8 mouse cellular contexts compared by ENCODE assay signal in genomic region chr13:83524902-83525715, GRCm38 (mm10). TPM values are rescaled to one million over a fixed set of nuclear protein-coding genes. Genes with fewer than 3 reads are reported as not detected.
DNase-seq lines count a peak whose midpoint lies in the region; ATAC-seq and TF ChIP-seq lines count a peak whose summit lies in the region.

No protein-coding gene starts in this region.

- TF ChIP-seq CTCF in E14TG2a.4 (conservative IDR thresholded peaks at IDR 0.05; ENCODE audit: low read length) = no peak
- TF ChIP-seq CTCF in small intestine, adult 2 months (IDR thresholded peaks at IDR 0.05; ENCODE audit: extremely low read depth, insufficient read length, insufficient replicate concordance, low read depth, low read length) = no peak

- H3K4me1 ChIP-seq in E14TG2a.4 (replicated peaks; ENCODE audit: low read depth, low read length) = peaks cover 7% of the 10 kb centered on the region
- peaks cover 4% of the 10 kb centered on the region for H3K4me1 ChIP-seq in forebrain, embryonic 16.5 days (replicated peaks; ENCODE audit: control insufficient read depth, insufficient read depth, low read length)
- H3K4me1 ChIP-seq in limb, embryonic 13.5 days = no peaks in the 10 kb centered on the region
- H3K4me1 ChIP-seq in small intestine, adult 2 months (ENCODE audit: control insufficient read depth, insufficient read depth, insufficient read length, low read length) = no peaks in the 10 kb centered on the region

- intact Hi-C loops in left cerebral cortex, postnatal 4 days (cut with DNase I) = loop anchor here (5.0 to 10.0 kb wide), 4 partner anchors 197 to 1740 kb away; partner anchors contain the start of gene Cetn3

- H3K27me3 ChIP-seq in E14TG2a.4 (ENCODE audit: insufficient read depth, low read length) = peaks cover 40% of the 10 kb centered on the region
- no peaks in the 10 kb centered on the region for H3K27me3 ChIP-seq in forebrain, embryonic 16.5 days (replicated peaks; ENCODE audit: control insufficient read depth, insufficient read depth, low read length)
- no peaks in the 10 kb centered on the region for H3K27me3 ChIP-seq in limb, embryonic 13.5 days
- H3K27me3 ChIP-seq in small intestine, adult 2 months (ENCODE audit: control insufficient read depth, insufficient read depth, low read length) = no peaks in the 10 kb centered on the region

- peak; percentile 24 for DNase-seq in embryo, embryonic 10.5 days (ENCODE audit: low spot score)
- DNase-seq in embryo, embryonic 11 days = no peak
- DNase-seq in left cerebral cortex, postnatal 4 days = no peak
- no peak for DNase-seq in urinary bladder, postnatal 14 days (ENCODE audit: low spot score)

- no peaks in the 10 kb centered on the region for H3K36me3 ChIP-seq in E14TG2a.4 (ENCODE audit: insufficient read depth, low read length)
- H3K36me3 ChIP-seq in forebrain, embryonic 16.5 days (ENCODE audit: control insufficient read depth, insufficient read depth) = no peaks in the 10 kb centered on the region
- H3K36me3 ChIP-seq in limb, embryonic 13.5 days = no peaks in the 10 kb centered on the region
- no peaks in the 10 kb centered on the region for H3K36me3 ChIP-seq in small intestine, adult 2 months (ENCODE audit: control insufficient read depth, insufficient read depth, low read length)

- peak overlapping the region; percentile 76 for H3K9ac ChIP-seq in forebrain, embryonic 16.5 days (replicated peaks; ENCODE audit: low read depth, low read length)
- H3K9ac ChIP-seq in limb, embryonic 13.5 days = peak overlapping the region; percentile 68

- TF ChIP-seq POLR2A in small intestine, adult 2 months (IDR thresholded peaks at IDR 0.05; ENCODE audit: low read depth, low read length) = no peak

- H3K4me2 ChIP-seq in forebrain, embryonic 16.5 days (ENCODE audit: low read length) = peak overlapping the region; percentile 81
- peak overlapping the region; percentile 76 for H3K4me2 ChIP-seq in limb, embryonic 13.5 days (replicated peaks)

- peak overlapping the region; percentile 65 for H3K4me3 ChIP-seq in E14TG2a.4 (replicated peaks; ENCODE audit: low read length)
- H3K4me3 ChIP-seq in forebrain, embryonic 16.5 days (replicated peaks; ENCODE audit: low read length) = peak overlapping the region; percentile 57
- peak overlapping the region; percentile 63 for H3K4me3 ChIP-seq in limb, embryonic 13.5 days
- H3K4me3 ChIP-seq in small intestine, adult 2 months (ENCODE audit: low read depth, low read length) = peak overlapping the region; percentile 70

- WGBS in forebrain, embryonic 16.5 days = 18% methylated on average over 7 of the region's 7 CpGs
- 15% methylated on average over 7 of the region's 7 CpGs for WGBS in limb, embryonic 13.5 days
- 10% methylated on average over 7 of the region's 7 CpGs for WGBS in small intestine, adult 2 months

- no peak for ATAC-seq in forebrain, embryonic 16.5 days
- no peak for ATAC-seq in limb, embryonic 13.5 days (ENCODE audit: low FRiP score, low read depth)

- H3K9me3 ChIP-seq in E14TG2a.4 (ENCODE audit: low read length) = no peaks in the 10 kb centered on the region
- H3K9me3 ChIP-seq in forebrain, embryonic 16.5 days (ENCODE audit: control insufficient read depth, low read length) = no peaks in the 10 kb centered on the region
- no peaks in the 10 kb centered on the region for H3K9me3 ChIP-seq in limb, embryonic 13.5 days

- H3K27ac ChIP-seq in forebrain, embryonic 16.5 days (ENCODE audit: low read length) = peak overlapping the region; percentile 89
- peak overlapping the region; percentile 28; the same call in 1 of the 2 replicates for H3K27ac ChIP-seq in limb, embryonic 13.5 days
- H3K27ac ChIP-seq in small intestine, adult 2 months (ENCODE audit: insufficient read depth, low read depth, low read length) = peak overlapping the region; percentile 69

RNA-seq across cellular contexts. Expression of gene Mef2c, which starts 21.3 kb away (rescaled TPM):
- polyA plus RNA-seq in forebrain, embryonic 16.5 days (2015; fragmentation: Nextera tagmentation; extraction: Ambion mirVana) = 300 and 367 TPM in 2 replicates
- 128 TPM in 2 replicates for polyA plus RNA-seq in limb, embryonic 13.5 days (2015; fragmentation: Nextera tagmentation; extraction: Ambion mirVana)
- polyA plus RNA-seq in small intestine, adult 2 months (2012; rRNA removed) = 5.3 and 13.1 TPM in 2 replicates
- total RNA-seq in left cerebral cortex, postnatal 4 days (2021) = 1,000 to 10,000 TPM; 1,096 to 1,344 TPM

Comparison
In these comparisons a context has a peak if more than half of its experiments do, and no peak if none do; other contexts are left out.
1. H3K27ac ChIP-seq: peak in every context shown above with its lines; median percentile 89 in forebrain, embryonic 16.5 days; 69 in small intestine, adult 2 months; 28 in limb, embryonic 13.5 days.